Mouse (Mus musculus): ENCODE data around the gene Ndufa12. TPM values are rescaled to one million over a fixed set of nuclear protein-coding genes. Genes with fewer than 3 reads are reported as not detected.

The Ndufa12 gene
- total and polyA plus RNA-seq, 2 experiments from 2014 or later = 203 to 611 TPM

- H3K4me2 ChIP-seq (ENCODE audit: low read depth, low read length) = no peak overlapping the region
- no peak for ATAC-seq
Measured at GRCm38 (mm10) chr10:94225026-94225750, 26.7 kb downstream of the Ndufa12 start.

GRCm38 (mm10) chr10:94230172-94230981 lies 31.9 kb downstream of the Ndufa12 start:
- H3K27ac ChIP-seq = peak overlapping the region; percentile 77
- no peaks in the 10 kb centered on the region for H3K9me3 ChIP-seq (ENCODE audit: low read length)
- no peaks in the 10 kb centered on the region for H3K27me3 ChIP-seq (ENCODE audit: insufficient read depth, low read length)
- peak; percentile 92 for DNase-seq (ENCODE audit: low spot score)
- H3K9ac ChIP-seq (replicated peaks; ENCODE audit: low read length) = no peak overlapping the region
- peaks cover 3% of the 10 kb centered on the region for H3K4me1 ChIP-seq (ENCODE audit: insufficient read depth, low read length)
- no peak overlapping the region for H3K4me3 ChIP-seq (ENCODE audit: low read length)
- 9% methylated on average over 19 of the region's 19 CpGs for WGBS
- H3K36me3 ChIP-seq (ENCODE audit: insufficient read depth, low read length) = no peaks in the 10 kb centered on the region
- peak; percentile 95 for ATAC-seq
- TF ChIP-seq CTCF (IDR thresholded peaks at IDR 0.05; ENCODE audit: low read depth) = no peak
- H3K4me2 ChIP-seq (ENCODE audit: low read depth, low read length) = peak overlapping the region; percentile 27

More at GRCm38 (mm10) chr10:94225026-94225750, 26.7 kb downstream of the Ndufa12 start:
- no peaks in the 10 kb centered on the region for H3K4me1 ChIP-seq (ENCODE audit: insufficient read depth, low read length)
- peak; percentile 34 for DNase-seq (ENCODE audit: low spot score)
- H3K27me3 ChIP-seq (ENCODE audit: insufficient read depth, low read length) = no peaks in the 10 kb centered on the region
- no peak overlapping the region for H3K4me3 ChIP-seq (ENCODE audit: low read length)
- H3K9me3 ChIP-seq (ENCODE audit: low read length) = no peaks in the 10 kb centered on the region
- 83% methylated on average over 6 of the region's 6 CpGs for WGBS
- TF ChIP-seq CTCF (IDR thresholded peaks at IDR 0.05; ENCODE audit: low read depth) = peak; percentile 59
- no peaks in the 10 kb centered on the region for H3K36me3 ChIP-seq (ENCODE audit: insufficient read depth, low read length)
- no peak overlapping the region for H3K9ac ChIP-seq (replicated peaks; ENCODE audit: low read length)
- H3K27ac ChIP-seq = no peak overlapping the region

GRCm38 (mm10) chr10:94231025-94231424 lies 32.5 kb downstream of the Ndufa12 start:
- Histone ChIP-seq H3K4me2 (ENCODE audit: low read depth, low read length) (peak overlapping the region; percentile 27), H3K36me3 (ENCODE audit: insufficient read depth, low read length) (no peaks in the 10 kb centered on the region), H3K4me3 (ENCODE audit: low read length) (no peak overlapping the region), H3K9me3 (ENCODE audit: low read length) (no peaks in the 10 kb centered on the region), H3K9ac (replicated peaks; ENCODE audit: low read length) (no peak overlapping the region), H3K27ac (peak overlapping the region; percentile 77), H3K27me3 (ENCODE audit: insufficient read depth, low read length) (no peaks in the 10 kb centered on the region), H3K4me1 (ENCODE audit: insufficient read depth, low read length) (peaks cover 3% of the 10 kb centered on the region)
- 38% methylated on average over 6 of the region's 6 CpGs for WGBS
- TF ChIP-seq CTCF (IDR thresholded peaks at IDR 0.05; ENCODE audit: low read depth) = no peak
- peak; percentile 56 for ATAC-seq
- DNase-seq (ENCODE audit: low spot score) = no peak

GRCm38 (mm10) chr10:94235200-94235599 lies 36.7 kb downstream of the Ndufa12 start:
- Histone ChIP-seq H3K9me3 (ENCODE audit: low read length) (no peaks in the 10 kb centered on the region), H3K27ac (no peak overlapping the region), H3K9ac (replicated peaks; ENCODE audit: low read length) (no peak overlapping the region), H3K36me3 (ENCODE audit: insufficient read depth, low read length) (no peaks in the 10 kb centered on the region), H3K4me1 (ENCODE audit: insufficient read depth, low read length) (peaks cover 3% of the 10 kb centered on the region), H3K4me3 (ENCODE audit: low read length) (no peak overlapping the region), H3K27me3 (ENCODE audit: insufficient read depth, low read length) (no peaks in the 10 kb centered on the region), H3K4me2 (ENCODE audit: low read depth, low read length) (no peak overlapping the region)
- 53% methylated on average over 4 of the region's 4 CpGs for WGBS
- ATAC-seq = no peak
- no peak for TF ChIP-seq CTCF (IDR thresholded peaks at IDR 0.05; ENCODE audit: low read depth)
- DNase-seq (ENCODE audit: low spot score) = no peak

- H3K4me3 ChIP-seq (ENCODE audit: low read length) = no peak overlapping the region
- 44% methylated on average over 2 of the region's 2 CpGs for WGBS
- H3K4me1 ChIP-seq (ENCODE audit: insufficient read depth, low read length) = no peaks in the 10 kb centered on the region
- no peaks in the 10 kb centered on the region for H3K36me3 ChIP-seq (ENCODE audit: insufficient read depth, low read length)
- no peak for TF ChIP-seq CTCF (IDR thresholded peaks at IDR 0.05; ENCODE audit: low read depth)
- H3K4me2 ChIP-seq (ENCODE audit: low read depth, low read length) = no peak overlapping the region
- ATAC-seq = no peak
- H3K9ac ChIP-seq (replicated peaks; ENCODE audit: low read length) = no peak overlapping the region
- DNase-seq (ENCODE audit: low spot score) = no peak
- no peak overlapping the region for H3K27ac ChIP-seq
- H3K9me3 ChIP-seq (ENCODE audit: low read length) = no peaks in the 10 kb centered on the region
- no peaks in the 10 kb centered on the region for H3K27me3 ChIP-seq (ENCODE audit: insufficient read depth, low read length)
Measured at GRCm38 (mm10) chr10:94241346-94241745, 42.8 kb downstream of the Ndufa12 start.

- no peak for ATAC-seq
- Histone ChIP-seq H3K4me1 (ENCODE audit: insufficient read depth, low read length) (peaks cover 7% of the 10 kb centered on the region; the same call in 1 of the 2 replicates), H3K9ac (replicated peaks; ENCODE audit: low read length) (no peak overlapping the region), H3K27ac (no peak overlapping the region), H3K9me3 (ENCODE audit: low read length) (no peaks in the 10 kb centered on the region), H3K36me3 (ENCODE audit: insufficient read depth, low read length) (no peaks in the 10 kb centered on the region), H3K4me2 (ENCODE audit: low read depth, low read length) (no peak overlapping the region), H3K4me3 (ENCODE audit: low read length) (no peak overlapping the region), H3K27me3 (ENCODE audit: insufficient read depth, low read length) (no peaks in the 10 kb centered on the region)
- no peak for DNase-seq (ENCODE audit: low spot score)
- no peak for TF ChIP-seq CTCF (IDR thresholded peaks at IDR 0.05; ENCODE audit: low read depth)
- 91% methylated on average over 7 of the region's 7 CpGs for WGBS
Measured at GRCm38 (mm10) chr10:94247748-94248349, 49.3 kb downstream of the Ndufa12 start.
